Mouse (Mus musculus) heart, adult 9 months (tissue): Measurements from ENCODE around the gene 9130019O22Rik.
"Not testable (repeated sequence)": the region's sequence is repeated elsewhere in the genome, so short reads cannot be mapped to it uniquely, and the experiment has no call there.

ENCODE experiments used
- DNase-seq, 2 experiments: peaks; one replicate each; pipeline ENCODE4 v3.0.0; 2022; ENCODE audit warnings: low spot score in 2 of 2

The 9130019O22Rik gene

GRCm38 (mm10) chr7:127375271-127376245, 11.4 kb downstream of the 9130019O22Rik start, which contains the start of gene Zfp747:
TSS of gene Zfp747 (minus strand) at chr7:127376050.
- peak; percentile 96 to 97 for DNase-seq

GRCm38 (mm10) chr7:127371870-127372269, 15.1 kb downstream of the 9130019O22Rik start:
- not testable (repeated sequence) for DNase-seq

- no peak for DNase-seq
Measured at GRCm38 (mm10) chr7:127371213-127371612, 15.8 kb downstream of the 9130019O22Rik start.

GRCm38 (mm10) chr7:127366249-127366648, 20.7 kb downstream of the 9130019O22Rik start:
- DNase-seq = no peak

DNA sequence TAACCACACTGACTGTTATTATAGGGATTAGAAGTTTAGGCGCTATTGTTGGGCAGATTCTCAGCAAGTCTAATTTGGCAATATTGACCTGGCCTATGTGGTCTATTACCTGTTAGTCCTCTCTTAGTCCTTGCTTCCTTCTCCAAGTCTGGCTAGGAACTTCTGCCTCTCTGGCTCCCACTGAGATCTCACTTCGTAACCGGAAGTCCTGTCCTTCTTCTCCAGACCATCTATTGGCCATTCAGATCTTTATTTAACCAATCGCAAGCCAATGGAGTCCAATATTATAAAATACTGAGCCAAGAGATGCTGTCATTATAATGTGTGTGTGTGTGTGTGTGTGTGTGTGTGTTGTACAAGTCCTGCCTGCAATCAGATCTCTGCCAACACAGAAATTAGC, 22.8 kb downstream of the 9130019O22Rik start:
- peak; percentile 44 to 56 for DNase-seq

DNA sequence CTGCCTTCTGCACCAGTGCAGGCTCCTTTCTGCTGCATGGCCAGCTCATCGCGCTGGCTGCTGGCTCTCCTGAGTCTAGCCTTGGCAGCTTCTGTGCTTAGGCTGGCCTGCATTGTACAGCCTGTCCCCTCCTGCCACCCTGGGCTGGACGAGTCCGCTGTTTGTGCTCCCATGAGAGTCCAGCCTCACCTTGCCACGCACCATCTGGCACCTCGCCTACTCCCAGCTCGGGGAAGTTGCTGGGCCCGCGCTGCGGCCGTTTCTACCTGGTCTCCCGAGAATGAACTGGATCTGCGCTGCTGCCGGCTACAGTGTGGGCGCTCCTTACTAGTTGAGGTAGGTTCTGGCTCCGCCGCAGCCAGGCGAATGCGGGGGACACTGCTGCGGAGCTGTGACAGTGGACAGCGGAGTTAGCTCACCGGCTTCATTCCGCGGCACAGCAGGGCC, 23.5 kb downstream of the 9130019O22Rik start:
- no peak for DNase-seq

DNA sequence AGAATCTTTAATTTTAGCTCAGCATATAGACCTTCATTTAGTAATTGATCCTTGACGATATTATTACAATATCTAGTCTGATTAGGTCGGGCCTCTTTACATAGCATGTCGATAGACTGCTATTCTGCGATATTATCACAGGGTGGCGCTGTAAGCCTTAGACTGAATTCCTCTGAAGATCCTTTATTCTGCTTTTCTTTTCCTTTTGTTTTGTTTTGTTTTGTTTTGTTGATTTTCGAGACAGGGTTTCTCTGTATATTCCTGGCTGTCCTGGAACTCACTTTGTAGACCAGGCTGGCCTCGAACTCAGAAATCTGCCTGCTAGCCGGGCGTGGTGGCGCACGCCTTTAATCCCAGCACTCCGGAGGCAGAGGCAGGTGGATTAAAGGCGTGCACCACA, 24.5 kb downstream of the 9130019O22Rik start:
- peak in 1 of 2 experiments; percentile 33 for DNase-seq

DNA sequence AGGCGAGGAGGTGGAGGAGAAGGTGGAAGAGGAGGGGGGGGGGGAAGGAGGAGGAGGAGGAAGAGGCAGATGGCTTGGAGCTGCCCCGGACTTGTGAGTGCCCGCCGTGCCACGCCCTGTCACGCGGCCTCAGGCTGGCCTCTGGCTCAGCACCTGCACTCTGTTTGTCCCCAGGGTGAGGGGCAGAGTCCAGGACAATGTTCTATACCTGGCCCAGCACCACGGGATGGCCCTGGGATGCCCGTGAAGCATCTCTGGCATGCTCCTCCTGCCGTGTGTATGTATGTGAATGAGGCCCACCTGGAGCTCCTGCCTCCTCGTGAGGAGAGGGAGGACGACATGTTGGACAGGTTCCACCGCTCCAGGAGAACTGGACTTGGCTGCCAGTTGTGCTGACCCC, 25.5 kb downstream of the 9130019O22Rik start:
- no peak for DNase-seq

DNA sequence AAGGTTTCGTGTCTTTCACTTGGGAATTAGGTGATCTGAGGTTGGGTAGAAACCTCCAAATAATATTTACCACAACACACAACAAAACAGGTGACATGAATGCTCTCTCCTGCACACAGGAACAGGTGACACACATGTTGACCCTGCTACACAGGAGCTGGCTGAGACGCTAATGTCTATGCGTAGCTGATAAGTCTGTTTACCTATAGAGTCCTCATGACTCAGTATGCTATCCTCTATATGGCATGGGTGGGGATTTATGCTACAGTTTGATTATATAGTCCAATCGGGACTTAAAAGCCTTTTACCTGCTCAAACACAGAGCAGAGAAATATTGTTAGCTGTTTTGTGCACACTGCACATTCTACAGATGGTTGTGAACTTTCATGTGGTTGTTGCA, 26.7 kb downstream of the 9130019O22Rik start:
- no peak for DNase-seq

DNA sequence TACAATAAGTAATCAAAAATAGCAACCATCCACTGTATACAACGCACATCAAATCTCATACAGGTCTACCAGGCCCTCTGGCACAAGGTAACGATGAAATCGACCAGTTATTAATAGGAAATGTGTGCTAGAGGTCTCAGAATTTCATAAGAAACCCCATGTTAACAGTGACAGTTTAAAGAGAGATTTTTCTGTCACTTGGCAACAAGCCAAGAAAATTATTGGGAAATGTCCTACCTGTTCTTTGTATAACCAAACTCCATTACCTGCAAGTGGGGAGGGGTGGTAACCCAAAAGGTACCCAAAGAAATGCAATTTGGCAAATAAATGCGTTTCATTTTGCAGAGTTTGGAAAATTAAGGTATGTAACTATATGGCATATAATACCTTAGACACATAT, 28.5 kb downstream of the 9130019O22Rik start:
- DNase-seq = no peak

- no peak for DNase-seq
Measured at GRCm38 (mm10) chr7:127357871-127358270, 29.1 kb downstream of the 9130019O22Rik start.

- DNase-seq = no peak
Measured at GRCm38 (mm10) chr7:127355796-127356195, 31.2 kb downstream of the 9130019O22Rik start.

DNA sequence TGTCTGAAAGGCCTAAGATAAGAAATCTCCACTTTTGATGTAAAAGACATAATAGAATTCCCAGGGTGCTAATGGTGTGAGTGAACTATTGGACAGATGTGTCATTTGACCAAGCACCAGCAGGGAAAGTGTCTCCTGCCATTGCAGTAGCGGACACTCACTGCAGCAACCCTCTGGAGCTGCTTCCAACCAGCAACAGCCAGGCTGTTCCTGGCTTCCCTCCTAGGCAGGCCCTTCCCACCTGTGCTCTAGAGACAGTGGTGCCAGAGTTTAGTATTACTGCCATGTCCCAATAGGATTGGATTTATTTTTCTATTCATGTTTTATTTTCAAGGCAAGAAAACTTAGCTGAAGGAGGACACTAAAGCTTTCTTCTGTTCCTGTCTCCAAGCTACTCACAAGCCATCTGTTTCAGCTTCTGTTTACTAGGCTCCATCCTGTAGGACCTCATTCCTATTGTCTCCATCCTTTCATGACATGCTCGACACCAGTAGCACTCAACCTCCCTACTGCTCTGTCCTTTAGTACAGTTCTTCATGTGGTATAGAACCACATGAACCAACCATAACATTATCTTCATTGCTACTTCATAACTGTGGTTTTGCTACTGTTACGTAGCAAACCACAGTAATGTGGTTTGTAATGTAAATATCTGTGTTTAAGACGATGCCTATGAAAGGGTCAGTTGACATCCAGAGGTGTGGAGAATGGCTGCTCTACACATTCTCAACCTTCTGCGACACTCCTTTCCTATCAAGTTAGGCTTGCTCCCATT, 35.5 kb downstream of the 9130019O22Rik start:
- DNase-seq = no peak

- DNase-seq = no peak
Measured at GRCm38 (mm10) chr7:127346676-127347075, 40.3 kb downstream of the 9130019O22Rik start.

DNA sequence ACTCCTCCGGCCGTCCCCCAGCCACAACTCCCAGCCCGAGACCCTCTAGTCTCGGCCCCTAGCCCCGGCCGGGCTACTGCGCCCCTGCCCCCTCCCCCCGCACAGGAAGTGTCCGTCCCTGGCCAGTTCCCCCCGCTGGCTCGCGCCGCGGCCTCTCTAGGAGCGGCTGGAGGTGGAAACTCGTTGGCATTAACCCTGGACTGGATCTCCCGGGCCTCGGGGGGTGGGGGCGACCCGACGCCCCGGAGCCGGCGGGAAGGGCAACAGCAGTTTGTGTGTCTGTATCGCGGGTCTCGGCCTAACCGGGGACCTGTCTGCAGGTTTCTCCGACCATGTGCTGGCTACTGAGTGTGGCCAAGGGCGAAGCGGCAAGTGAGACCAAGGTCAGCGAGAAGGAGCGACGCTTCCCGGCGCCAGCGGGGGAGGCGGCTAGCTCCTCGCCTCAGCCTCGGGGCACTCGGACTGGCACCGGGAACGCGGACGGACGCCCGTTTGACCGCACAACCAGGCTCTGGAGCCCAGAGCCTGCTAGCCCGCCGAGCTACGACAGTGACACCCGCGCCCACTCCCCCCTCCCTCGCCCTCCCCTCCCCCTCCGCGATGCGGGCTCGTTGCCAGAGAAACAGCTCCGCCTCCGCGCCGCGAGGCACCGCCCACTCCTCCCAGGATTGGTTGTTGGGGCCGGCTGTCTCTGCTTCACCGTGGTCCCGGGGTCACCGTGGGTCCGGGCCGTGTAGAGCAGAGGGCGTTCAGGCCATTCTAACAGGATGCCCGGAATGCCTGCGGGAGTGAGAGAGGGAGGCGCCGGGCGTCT, 41.2 kb downstream of the 9130019O22Rik start, which contains the start of gene Zfp768:
TSS of gene Zfp768 (minus strand) at position 78 of the 814 bp plus-strand sequence.
- peak; percentile 94 to 95 for DNase-seq

GRCm38 (mm10) chr7:127345092-127345491, 41.9 kb downstream of the 9130019O22Rik start:
- DNase-seq = no peak

GRCm38 (mm10) chr7:127344371-127344770, 42.6 kb downstream of the 9130019O22Rik start:
- no peak for DNase-seq

GRCm38 (mm10) chr7:127343351-127344019, 43.5 kb downstream of the 9130019O22Rik start:
- DNase-seq = no peak

DNA sequence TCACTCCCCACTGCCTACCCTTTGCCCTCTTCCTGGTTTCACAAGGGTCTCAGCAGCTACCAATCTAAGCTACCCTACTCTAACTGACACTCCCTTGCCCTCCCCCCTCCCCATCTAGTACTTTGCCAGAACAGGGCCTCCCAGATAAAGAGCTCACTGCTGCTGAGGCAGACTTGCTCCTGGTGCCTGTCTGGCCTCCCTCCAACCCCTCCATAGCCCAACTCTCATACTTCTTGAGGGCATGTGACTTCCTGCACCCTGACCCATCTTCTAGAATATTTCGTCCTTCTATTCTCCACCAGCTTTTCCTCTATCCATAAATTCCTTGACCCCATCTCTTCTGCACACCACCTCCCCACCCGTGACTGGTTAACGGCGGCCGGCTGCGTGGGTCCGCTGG, 44.1 kb downstream of the 9130019O22Rik start:
- no peak for DNase-seq

DNA sequence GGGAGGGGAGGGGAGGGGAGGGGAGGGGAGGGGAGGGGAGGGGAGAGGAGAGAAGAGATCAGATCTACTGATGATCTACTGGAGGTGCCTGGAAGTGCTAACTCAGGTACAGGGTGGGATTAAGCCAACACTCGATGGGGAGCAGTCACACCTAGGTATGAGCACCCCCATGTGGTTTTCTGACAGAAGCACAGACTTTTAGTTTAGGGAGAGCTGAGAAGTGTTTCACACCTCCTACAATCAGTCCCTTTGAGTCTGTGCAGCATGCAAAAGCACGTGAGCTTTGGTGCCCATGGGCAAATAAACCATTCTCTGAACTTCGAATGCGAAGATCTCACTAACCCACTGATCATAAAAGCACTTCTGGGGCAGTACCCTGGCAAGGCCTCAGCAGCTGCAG, 44.6 kb downstream of the 9130019O22Rik start:
- DNase-seq = no peak

GRCm38 (mm10) chr7:127341861-127342260, 45.1 kb downstream of the 9130019O22Rik start:
- DNase-seq = not testable (repeated sequence)
